Mouse (Mus musculus) bone marrow macrophage, adult 2 months (primary cell): ENCODE data around the gene Gm39653. TPM values are rescaled to one million over a fixed set of nuclear protein-coding genes. Genes with fewer than 3 reads are reported as not detected.
"Not testable (repeated sequence)": the region's sequence is repeated elsewhere in the genome, so short reads cannot be mapped to it uniquely, and the experiment has no call there.

Experiments used
- H3K27ac ChIP-seq: 2 replicates; pipeline ENCODE4 v1.5.1; 2012; ENCODE audit warnings: low read depth, low read length; ENCODE audit not compliant: insufficient read depth
- H3K4me1 ChIP-seq: 2 replicates; pipeline ENCODE4 v1.6.1; 2012; ENCODE audit warnings: low read length; ENCODE audit not compliant: control insufficient read depth, insufficient read depth
- H3K4me3 ChIP-seq: 2 replicates; pipeline ENCODE4 v1.5.1; 2012; ENCODE audit warnings: mild to moderate bottlenecking, low read length, moderate library complexity; ENCODE audit not compliant: insufficient read depth
- CTCF ChIP-seq: IDR thresholded peaks from 2 replicates; pipeline ENCODE4 v1.5.1; 2012; ENCODE audit warnings: low read depth, mild to moderate bottlenecking, low read length, moderate library complexity
- POLR2A ChIP-seq: IDR thresholded peaks from 2 replicates; pipeline ENCODE4 v1.6.1; 2012; ENCODE audit warnings: mild to moderate bottlenecking, low read depth, low read length, borderline replicate concordance
- polyA plus RNA-seq: library from polyadenylated mRNA; stranded (reverse); fragments of >200 nt; gene quantifications from 2 replicates; pipeline ENCODE4 v1.2.4, GENCODE M21; 2012; ENCODE audit not compliant: missing spikeins, insufficient read depth, insufficient read length

Gm39653 gene
- polyA plus RNA-seq, 1 experiment = not detected

GRCm38 (mm10) chr1:63609613-63610012 is 6.2 kb upstream of the Gm39653 start:
- no peak overlapping the region for H3K27ac ChIP-seq
- TF ChIP-seq CTCF = no peak
- TF ChIP-seq POLR2A = no peak
- no peak overlapping the region for H3K4me3 ChIP-seq
- H3K4me1 ChIP-seq = no peaks in the 10 kb centered on the region

DNA sequence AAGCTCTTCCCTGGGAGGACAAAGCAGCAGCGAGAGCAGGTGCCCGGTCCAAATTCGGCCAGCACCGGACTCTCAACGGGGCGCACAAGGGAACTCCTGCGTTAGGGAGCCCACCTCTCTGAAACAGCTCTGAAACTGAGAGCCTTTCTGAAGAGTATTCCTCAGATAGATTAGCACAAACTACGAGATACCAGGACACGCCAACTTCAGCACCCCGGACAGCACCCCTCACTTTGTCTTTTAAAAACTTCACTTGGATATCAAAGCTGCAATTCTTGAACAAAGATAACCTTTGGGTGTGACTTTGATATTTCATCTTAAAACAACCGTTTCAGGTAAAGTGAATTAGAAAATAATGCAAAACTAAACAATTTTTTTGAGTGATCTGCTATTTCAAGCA is 1.2 kb upstream of the Gm39653 start:
- Histone ChIP-seq H3K27ac (no peak overlapping the region), H3K4me3 (no peak overlapping the region), H3K4me1 (no peaks in the 10 kb centered on the region)
- TF ChIP-seq CTCF (no peak), POLR2A (no peak)

- no peak for TF ChIP-seq CTCF
- no peak for TF ChIP-seq POLR2A
- Histone ChIP-seq H3K27ac (no peak overlapping the region), H3K4me1 (no peaks in the 10 kb centered on the region)
Measured at GRCm38 (mm10) chr1:63628211-63628610, 12.4 kb downstream of the Gm39653 start.

DNA sequence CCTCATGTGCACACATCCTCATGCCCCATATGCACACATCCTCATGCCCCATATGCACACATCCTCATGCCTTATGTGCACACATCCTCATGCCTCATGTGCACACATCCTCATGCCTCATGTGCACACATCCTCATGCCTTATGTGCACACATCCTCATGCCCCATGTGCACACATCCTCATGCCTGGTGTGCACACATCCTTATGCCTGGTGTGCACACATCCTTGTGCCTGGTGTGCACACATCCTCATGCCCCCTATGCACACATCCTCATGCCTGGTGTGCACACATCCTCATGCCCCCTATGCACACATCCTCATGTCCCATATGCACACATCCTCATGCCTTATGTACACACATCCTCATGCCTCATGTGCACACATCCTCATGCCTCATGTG is 14.6 kb downstream of the Gm39653 start:
- not testable (repeated sequence) for H3K4me3 ChIP-seq

More at GRCm38 (mm10) chr1:63628211-63628610, 12.4 kb downstream of the Gm39653 start:
- H3K4me3 ChIP-seq = no peak overlapping the region

GRCm38 (mm10) chr1:63639921-63640320 is 24.2 kb downstream of the Gm39653 start:
- no peak overlapping the region for H3K4me3 ChIP-seq
- TF ChIP-seq POLR2A (no peak), CTCF (no peak)

More for the DNA sequence above, 14.6 kb downstream of the Gm39653 start:
- H3K27ac ChIP-seq, H3K4me1 ChIP-seq: not testable (repeated sequence)

DNA sequence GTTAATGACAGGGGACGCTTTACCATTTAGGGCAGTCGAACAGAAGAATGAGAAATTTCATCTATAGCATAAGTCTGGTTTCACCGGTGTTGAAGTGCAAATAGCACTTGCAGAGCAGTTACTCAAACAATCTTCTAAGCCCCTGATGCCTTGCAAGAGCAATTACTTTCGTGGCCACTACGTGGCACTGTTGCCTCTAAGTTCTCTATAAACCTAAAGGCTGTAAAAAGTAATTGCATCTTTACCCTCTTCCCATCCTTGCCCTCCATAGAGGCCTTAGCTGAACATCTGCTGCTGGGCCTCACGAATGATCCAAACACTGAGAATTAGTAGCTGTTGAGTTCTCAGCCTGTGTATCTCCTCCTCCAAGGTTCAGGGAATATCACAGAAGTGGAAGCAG is 42.2 kb downstream of the Gm39653 start:
- H3K4me1 ChIP-seq = no peaks in the 10 kb centered on the region
- TF ChIP-seq CTCF (no peak), POLR2A (no peak)
- no peak overlapping the region for H3K4me3 ChIP-seq
- no peak overlapping the region for H3K27ac ChIP-seq

More at GRCm38 (mm10) chr1:63639921-63640320, 24.2 kb downstream of the Gm39653 start:
- no peak overlapping the region for H3K27ac ChIP-seq
- no peaks in the 10 kb centered on the region for H3K4me1 ChIP-seq

DNA sequence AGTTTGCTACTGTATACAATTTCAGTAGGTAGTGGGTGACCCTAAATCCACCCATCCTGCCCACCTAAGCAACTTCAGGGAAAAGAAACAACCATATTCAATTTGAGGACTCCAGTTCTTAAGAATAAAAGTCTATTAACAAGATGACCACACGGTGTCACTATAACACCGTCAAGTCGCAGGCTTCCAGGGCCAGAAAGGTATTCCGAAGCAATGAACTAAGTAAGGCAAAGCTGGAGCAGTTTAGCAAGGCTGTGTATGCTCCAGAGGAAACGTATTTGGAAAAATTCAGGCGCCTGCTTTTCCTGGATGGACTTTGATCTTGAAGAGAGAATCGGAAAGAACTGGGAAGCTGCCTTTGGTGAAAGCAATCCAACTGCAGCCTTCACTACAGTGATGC is 43.8 kb downstream of the Gm39653 start:
- Histone ChIP-seq H3K4me1 (no peaks in the 10 kb centered on the region), H3K4me3 (no peak overlapping the region), H3K27ac (no peak overlapping the region)
- no peak for TF ChIP-seq POLR2A
- no peak for TF ChIP-seq CTCF

DNA sequence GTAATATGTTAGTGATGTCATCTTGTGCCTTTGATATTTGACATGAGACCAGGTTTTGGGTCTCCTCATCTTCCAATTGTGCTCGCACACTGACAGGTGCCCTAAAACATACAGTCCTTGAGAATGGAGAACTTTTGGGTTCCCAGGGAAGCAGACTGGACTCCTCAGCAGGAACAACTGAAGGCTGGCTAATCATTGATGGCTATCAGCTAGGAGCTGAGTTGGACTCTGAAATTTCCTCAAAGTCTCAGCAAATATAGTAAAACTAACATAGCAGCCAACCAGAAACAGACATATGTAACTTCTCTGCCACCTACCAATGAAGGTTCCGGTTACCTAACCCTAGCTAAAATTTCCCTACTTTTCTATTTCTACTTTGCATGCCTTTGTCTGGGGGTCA is 50.3 kb downstream of the Gm39653 start:
- H3K4me3 ChIP-seq = no peak overlapping the region
- H3K4me1 ChIP-seq = peaks cover 2% of the 10 kb centered on the region; the same call in 1 of the 2 replicates
- TF ChIP-seq POLR2A = no peak
- no peak for TF ChIP-seq CTCF
- no peak overlapping the region for H3K27ac ChIP-seq

DNA sequence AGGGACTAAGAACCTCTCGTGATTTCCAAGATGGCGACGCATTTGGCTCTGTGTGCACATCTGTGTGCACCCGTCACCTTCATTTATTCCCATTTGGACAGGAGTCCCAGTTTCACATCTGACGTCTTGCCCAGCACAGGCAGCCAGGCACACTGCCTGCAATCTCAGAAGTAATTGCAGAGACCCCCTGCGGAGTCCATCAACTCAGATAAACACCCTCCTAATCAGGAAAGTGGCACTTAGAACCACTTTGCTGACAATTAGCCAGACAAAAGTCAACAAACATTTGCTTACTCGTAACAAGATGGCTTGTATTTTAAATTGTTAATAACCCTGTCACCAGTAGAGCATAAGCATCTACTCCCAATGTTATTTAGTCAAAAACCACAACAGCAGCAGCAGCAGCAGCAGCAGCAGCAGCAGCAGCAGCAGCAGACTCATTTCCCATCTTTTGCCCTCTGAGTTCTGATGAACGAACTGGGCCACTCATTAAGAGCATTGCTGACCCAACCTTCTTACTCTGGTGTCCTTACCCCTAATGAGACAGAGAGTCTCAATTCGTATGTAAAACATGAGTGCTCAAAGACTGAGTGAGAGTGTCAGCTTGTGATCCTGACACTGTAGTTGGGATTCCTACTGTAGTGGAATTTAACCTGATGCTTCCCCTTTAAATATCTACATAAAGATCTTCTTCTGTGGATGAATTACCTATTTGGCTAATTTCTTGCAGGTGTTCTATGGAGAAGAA is 51.6 kb downstream of the Gm39653 start:
- TF ChIP-seq CTCF (no peak), POLR2A (no peak)
- peaks cover 2% of the 10 kb centered on the region; the same call in 1 of the 2 replicates for H3K4me1 ChIP-seq
- no peak overlapping the region for H3K4me3 ChIP-seq
- H3K27ac ChIP-seq = no peak overlapping the region

- Histone ChIP-seq H3K4me1 (peaks cover 2% of the 10 kb centered on the region; the same call in 1 of the 2 replicates), H3K4me3 (no peak overlapping the region), H3K27ac (no peak overlapping the region)
- no peak for TF ChIP-seq POLR2A
- TF ChIP-seq CTCF = no peak
Measured at GRCm38 (mm10) chr1:63667949-63668851, 52.4 kb downstream of the Gm39653 start.
